Mouse (Mus musculus): ENCODE measurements around the gene Mllt11.

GRCm38 (mm10) chr3:95173256-95173949 is 58.6 kb downstream of the Mllt11 start:
- TF ChIP-seq CTCF (IDR thresholded peaks at IDR 0.05; ENCODE audit: control insufficient read depth, insufficient read depth, insufficient read length) (no peak), MYOG (IDR thresholded peaks at IDR 0.05; ENCODE audit: control insufficient read depth, extremely low read depth, insufficient read length) (no peak), CEBPB (IDR thresholded peaks at IDR 0.05; ENCODE audit: low read depth) (no peak), USF1 (IDR thresholded peaks at IDR 0.05; ENCODE audit: low read depth) (no peak)

Measured in C2C12 (cell line).